Mouse (Mus musculus) left cerebral cortex, postnatal 36 days (tissue): Measurements from ENCODE around the gene Prkch. TPM values are rescaled to one million over a fixed set of nuclear protein-coding genes. Genes with fewer than 3 reads are reported as not detected.
A peak's percentile ranks its signal among the peaks of the same experiment; 100 is the strongest.

Source experiments
- DNase-seq, 2 experiments: peaks; one replicate each; pipeline ENCODE4 v3.0.0; 2021 to 2022; ENCODE audit warnings: low spot score in 2 of 2, mixed read lengths in 1 of 2
- intact Hi-C: fragments of 180-260 bp; cut with DNase I; formaldehyde crosslinking; loops from one replicate; pipeline ENCODE4 v1.15.1; 2025
- total RNA-seq, 2 experiments: library from RNA; stranded (reverse); gene quantifications; 2 replicates each; pipeline ENCODE4 v1.2.3; 2021

Gene Prkch
- total RNA-seq, 2 experiments from 2014 or later = 4.6 to 6.0 TPM

GRCm38 (mm10) chr12:73776401-73776945 is 191.9 kb downstream of the Prkch start:
- intact Hi-C loops = no loop called here
- no peak for DNase-seq

- DNase-seq = no peak
- intact Hi-C loops = no loop called here
Measured at GRCm38 (mm10) chr12:73777673-73778072, 193.1 kb downstream of the Prkch start.

GRCm38 (mm10) chr12:73779332-73780231 is 195.0 kb downstream of the Prkch start:
- intact Hi-C loops = no loop called here
- DNase-seq = peak in 1 of 2 experiments; percentile 10

- intact Hi-C loops = no loop called here
- no peak for DNase-seq
Measured at GRCm38 (mm10) chr12:73781425-73782032, 196.9 kb downstream of the Prkch start.

GRCm38 (mm10) chr12:73786909-73787308 is 202.3 kb downstream of the Prkch start:
- no peak for DNase-seq
- intact Hi-C loops = no loop called here

GRCm38 (mm10) chr12:73788850-73789249 is 204.3 kb downstream of the Prkch start:
- intact Hi-C loops = no loop called here
- DNase-seq = no peak

- no peak for DNase-seq
- intact Hi-C loops = loop anchor here (5.0 kb wide), 1 partner anchor 117 kb away; no protein-coding TSS in a partner anchor
Measured at GRCm38 (mm10) chr12:73790571-73791108, 206.0 kb downstream of the Prkch start.

- intact Hi-C loops = loop anchor here (5.0 kb wide), 1 partner anchor 114 kb away; no protein-coding TSS in a partner anchor
- DNase-seq = no peak
Measured at GRCm38 (mm10) chr12:73793216-73793615, 208.6 kb downstream of the Prkch start.

GRCm38 (mm10) chr12:73793744-73794143 is 209.1 kb downstream of the Prkch start:
- intact Hi-C loops = loop anchor here (5.0 kb wide), 1 partner anchor 114 kb away; no protein-coding TSS in a partner anchor

GRCm38 (mm10) chr12:73794151-73794883 is 209.7 kb downstream of the Prkch start:
- intact Hi-C loops = loop anchor here (5.0 kb wide), 1 partner anchor 113 kb away; no protein-coding TSS in a partner anchor

More at GRCm38 (mm10) chr12:73793744-73794143, 209.1 kb downstream of the Prkch start:
- DNase-seq = no peak

GRCm38 (mm10) chr12:73799671-73800070 is 215.1 kb downstream of the Prkch start:
- DNase-seq = no peak
- intact Hi-C loops = no loop called here

More at GRCm38 (mm10) chr12:73794151-73794883, 209.7 kb downstream of the Prkch start:
- peak; percentile 72 to 79 for DNase-seq

- intact Hi-C loops = no loop called here
- no peak for DNase-seq
Measured at GRCm38 (mm10) chr12:73800886-73801285, 216.3 kb downstream of the Prkch start.

GRCm38 (mm10) chr12:73801845-73802244 is 217.2 kb downstream of the Prkch start:
- no peak for DNase-seq
- intact Hi-C loops = no loop called here

- no peak for DNase-seq
- intact Hi-C loops = no loop called here
Measured at GRCm38 (mm10) chr12:73802379-73803057, 217.9 kb downstream of the Prkch start.

- no peak for DNase-seq
- intact Hi-C loops = no loop called here
Measured at GRCm38 (mm10) chr12:73803946-73804345, 219.3 kb downstream of the Prkch start.

GRCm38 (mm10) chr12:73805541-73805940 is 220.9 kb downstream of the Prkch start:
- DNase-seq = no peak
- intact Hi-C loops = no loop called here

GRCm38 (mm10) chr12:73806003-73806402 is 221.4 kb downstream of the Prkch start:
- DNase-seq = no peak
- intact Hi-C loops = no loop called here

GRCm38 (mm10) chr12:73807228-73807627 is 222.6 kb downstream of the Prkch start:
- intact Hi-C loops = no loop called here
- no peak for DNase-seq
